Mouse (Mus musculus) hindbrain, embryonic 12.5 days (tissue): Measurements from ENCODE around the gene Pomgnt2. TPM values are rescaled to one million over a fixed set of nuclear protein-coding genes. Genes with fewer than 3 reads are reported as not detected.
A peak's percentile ranks its signal among the peaks of the same experiment; 100 is the strongest.

Source experiments
- ATAC-seq: fragments of 200-750 bp; cut with Nextera tagmentation; 2 replicates; pipeline ENCODE4 v1.8.0; 2017; ENCODE audit warnings: moderate TSS enrichment; ENCODE audit not compliant: low FRiP score
- H3K27ac ChIP-seq: fragments of 300-500 bp; sonication (generic); 2 replicates; pipeline ENCODE4 v1.5.1; 2016; ENCODE audit warnings: mild to moderate bottlenecking
- H3K27me3 ChIP-seq: fragments of 300-500 bp; sonication (generic); 2 replicates; pipeline ENCODE4 v1.6.1; 2016; ENCODE audit warnings: mild to moderate bottlenecking
- H3K36me3 ChIP-seq: fragments of 300-500 bp; sonication (generic); 2 replicates; pipeline ENCODE4 v1.6.1; 2016; ENCODE audit warnings: mild to moderate bottlenecking
- H3K4me1 ChIP-seq: fragments of 300-500 bp; sonication (generic); 2 replicates; pipeline ENCODE4 v1.6.1; 2016
- H3K4me2 ChIP-seq: fragments of 300-500 bp; sonication (generic); replicated peaks from 2 replicates; pipeline ENCODE4 v1.6.1; 2016; ENCODE audit warnings: mild to moderate bottlenecking
- H3K4me3 ChIP-seq: fragments of 300-500 bp; sonication (generic); 2 replicates; pipeline ENCODE4 v1.5.1; 2016; ENCODE audit warnings: mild to moderate bottlenecking
- H3K9ac ChIP-seq: fragments of 300-500 bp; sonication (generic); 2 replicates; pipeline ENCODE4 v1.6.1; 2016; ENCODE audit warnings: mild to moderate bottlenecking, moderate library complexity
- H3K9me3 ChIP-seq: fragments of 300-500 bp; sonication (generic); replicated peaks from 2 replicates; pipeline ENCODE4 v1.6.1; 2016; ENCODE audit warnings: mild to moderate bottlenecking
- WGBS: fragments of 180-500 bp; shearing (Covaris S2); methylation state at CpG from one replicate; pipeline ENCODE4 v1.1.7; 2016; 5-methylcytosine and 5-hydroxymethylcytosine counted together
- polyA plus RNA-seq: library from polyadenylated mRNA; unstranded; fragments of >200 nt; fragmentation: Nextera tagmentation; extraction: Ambion mirVana; gene quantifications from 2 replicates; pipeline ENCODE4 v1.2.1, GENCODE M21; 2016

Gene Pomgnt2
- polyA plus RNA-seq, 1 experiment from 2014 or later, result 17.3 TPM

DNA sequence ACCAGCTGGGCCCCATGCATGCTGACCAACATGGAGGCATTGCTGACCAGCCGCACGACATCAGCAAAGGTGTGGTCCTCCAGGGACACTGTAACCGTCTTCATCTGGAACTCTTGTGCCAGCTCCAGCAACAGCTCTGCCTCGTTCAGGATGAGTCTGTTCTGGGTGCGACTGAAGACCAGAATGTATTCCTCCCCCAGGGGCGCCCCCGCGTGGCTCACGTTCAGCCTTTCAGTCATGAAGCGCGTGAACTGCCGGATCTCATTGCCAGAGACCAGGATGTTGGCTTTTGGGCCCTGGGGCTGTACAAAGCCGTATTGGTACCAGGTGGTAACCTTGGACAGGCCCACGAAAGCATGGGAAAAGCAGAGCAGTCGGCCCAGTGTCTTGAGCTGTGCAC, 14.2 kb downstream of the Pomgnt2 start:
- H3K36me3 ChIP-seq, result peaks cover 12% of the 10 kb centered on the region
- ATAC-seq, result no peak
- H3K4me1 ChIP-seq, result peaks cover 5% of the 10 kb centered on the region
- no peak overlapping the region for H3K9ac ChIP-seq
- no peak overlapping the region for H3K4me2 ChIP-seq
- H3K27ac ChIP-seq, result no peak overlapping the region
- no peak overlapping the region for H3K4me3 ChIP-seq
- H3K27me3 ChIP-seq, result no peaks in the 10 kb centered on the region
- H3K9me3 ChIP-seq, result no peaks in the 10 kb centered on the region
- WGBS, result 90% methylated on average over 15 of the region's 15 CpGs

DNA sequence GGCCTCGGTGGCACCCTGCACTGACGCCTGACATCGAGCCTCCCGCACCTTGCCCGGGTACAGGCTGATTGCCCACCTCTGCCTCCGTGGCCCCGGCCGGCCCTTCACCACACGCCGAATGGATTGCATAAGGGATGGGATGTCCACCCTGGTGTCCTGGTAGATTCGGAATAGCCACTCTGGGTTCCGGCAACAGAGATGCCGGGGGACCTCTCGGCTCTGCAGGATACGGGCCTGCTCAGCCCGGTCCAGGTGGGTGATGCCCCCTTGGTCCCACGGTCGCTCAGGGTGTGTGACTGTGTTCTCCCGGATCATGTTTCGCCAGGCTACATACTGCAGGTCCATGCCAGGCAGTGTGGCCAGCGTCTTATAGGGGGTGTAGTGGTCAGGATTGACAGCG, 14.7 kb downstream of the Pomgnt2 start:
- H3K9ac ChIP-seq, result no peak overlapping the region
- H3K4me1 ChIP-seq, result peaks cover 5% of the 10 kb centered on the region
- peaks cover 12% of the 10 kb centered on the region for H3K36me3 ChIP-seq
- no peak overlapping the region for H3K4me2 ChIP-seq
- H3K27ac ChIP-seq, result no peak overlapping the region
- no peak for ATAC-seq
- 92% methylated on average over 22 of the region's 22 CpGs for WGBS
- H3K27me3 ChIP-seq, result no peaks in the 10 kb centered on the region
- no peak overlapping the region for H3K4me3 ChIP-seq
- no peaks in the 10 kb centered on the region for H3K9me3 ChIP-seq

DNA sequence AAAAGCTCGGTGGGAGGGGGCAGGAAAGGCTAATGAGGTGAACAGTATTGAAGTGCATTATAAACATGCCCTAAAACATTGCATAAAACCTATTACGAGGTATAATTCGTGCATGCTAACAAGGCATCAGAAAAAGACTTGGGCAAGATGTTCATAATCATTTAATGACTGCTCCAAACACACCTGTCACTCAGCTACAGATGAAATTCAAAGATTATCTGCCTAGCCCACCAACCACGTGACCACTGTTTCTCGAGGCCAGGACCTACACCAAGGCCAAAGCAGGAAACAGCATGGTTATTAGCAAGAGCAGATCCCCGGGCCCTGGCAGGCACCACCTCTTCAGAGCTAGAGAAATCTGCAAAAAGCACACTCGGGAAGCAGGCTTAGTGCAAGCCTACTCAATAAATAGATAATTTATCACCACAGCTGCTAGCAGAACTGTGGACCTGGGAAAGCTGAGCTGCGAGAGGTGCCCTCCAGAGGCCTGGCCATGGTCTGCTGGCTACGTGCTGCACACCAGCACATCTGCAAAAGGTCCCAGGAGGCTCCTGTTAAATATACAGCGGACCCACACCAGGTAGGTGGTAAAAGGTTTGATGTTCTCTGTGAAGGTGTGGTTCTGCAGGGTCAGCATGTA, 15.3 kb downstream of the Pomgnt2 start:
- no peak for ATAC-seq

DNA sequence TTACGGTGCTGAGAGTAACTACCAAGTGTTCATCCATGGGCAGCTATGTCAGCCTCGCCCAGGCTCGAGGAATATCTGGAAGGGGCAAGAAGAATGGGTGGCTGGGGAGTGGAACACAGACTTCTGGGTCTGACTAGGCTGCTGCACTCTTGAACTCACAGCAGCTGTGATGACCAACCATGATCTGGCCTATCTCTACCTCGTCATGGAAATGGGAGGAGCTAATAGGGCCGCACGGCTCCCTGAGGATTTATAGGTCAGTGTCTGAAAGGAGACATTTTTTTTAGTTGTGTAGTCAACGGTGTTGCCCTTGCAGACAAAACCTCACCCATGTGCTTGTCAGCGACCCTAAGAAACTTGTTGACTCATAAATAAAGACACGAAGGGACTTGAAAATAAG, 15.9 kb downstream of the Pomgnt2 start:
- H3K9me3 ChIP-seq, result no peaks in the 10 kb centered on the region
- ATAC-seq, result no peak
- H3K27ac ChIP-seq, result no peak overlapping the region
- no peak overlapping the region for H3K4me2 ChIP-seq
- WGBS, result 88% methylated on average over 9 of the region's 9 CpGs
- no peak overlapping the region for H3K4me3 ChIP-seq
- no peaks in the 10 kb centered on the region for H3K27me3 ChIP-seq
- no peak overlapping the region for H3K9ac ChIP-seq
- peaks cover 12% of the 10 kb centered on the region for H3K36me3 ChIP-seq
- peaks cover 5% of the 10 kb centered on the region for H3K4me1 ChIP-seq

More for the DNA sequence above, 15.3 kb downstream of the Pomgnt2 start:
- H3K4me1 ChIP-seq, result peaks cover 5% of the 10 kb centered on the region
- no peak overlapping the region for H3K4me3 ChIP-seq
- no peaks in the 10 kb centered on the region for H3K27me3 ChIP-seq
- no peak overlapping the region for H3K9ac ChIP-seq
- H3K27ac ChIP-seq, result no peak overlapping the region
- WGBS, result 83% methylated on average over 10 of the region's 10 CpGs
- no peak overlapping the region for H3K4me2 ChIP-seq
- H3K36me3 ChIP-seq, result peaks cover 12% of the 10 kb centered on the region
- H3K9me3 ChIP-seq, result no peaks in the 10 kb centered on the region

DNA sequence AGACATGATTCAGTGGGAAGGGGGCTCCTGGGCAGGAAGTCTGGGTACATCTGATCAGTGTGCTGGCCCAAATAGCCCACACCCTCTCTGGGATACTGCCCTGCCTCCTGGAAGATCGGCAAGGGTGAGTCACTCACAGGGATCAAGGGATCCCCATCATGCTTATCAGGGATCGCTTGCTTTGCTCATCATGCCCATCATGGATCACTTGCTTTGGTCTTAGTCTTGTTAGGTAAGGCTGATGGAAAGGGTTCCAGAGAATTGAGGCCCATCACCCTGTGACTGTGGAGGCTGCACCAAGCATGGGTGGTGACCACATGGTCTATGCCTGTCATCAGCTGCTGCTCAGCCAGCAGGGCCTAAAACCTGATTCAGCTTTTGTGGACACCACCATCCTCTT, 21.6 kb downstream of the Pomgnt2 start:
- no peak overlapping the region for H3K4me2 ChIP-seq
- no peaks in the 10 kb centered on the region for H3K9me3 ChIP-seq
- no peak for ATAC-seq
- H3K4me3 ChIP-seq, result no peak overlapping the region
- no peak overlapping the region for H3K27ac ChIP-seq
- H3K27me3 ChIP-seq, result no peaks in the 10 kb centered on the region
- H3K36me3 ChIP-seq, result no peaks in the 10 kb centered on the region
- 93% methylated on average over 2 of the region's 2 CpGs for WGBS
- H3K4me1 ChIP-seq, result no peaks in the 10 kb centered on the region
- H3K9ac ChIP-seq, result no peak overlapping the region

DNA sequence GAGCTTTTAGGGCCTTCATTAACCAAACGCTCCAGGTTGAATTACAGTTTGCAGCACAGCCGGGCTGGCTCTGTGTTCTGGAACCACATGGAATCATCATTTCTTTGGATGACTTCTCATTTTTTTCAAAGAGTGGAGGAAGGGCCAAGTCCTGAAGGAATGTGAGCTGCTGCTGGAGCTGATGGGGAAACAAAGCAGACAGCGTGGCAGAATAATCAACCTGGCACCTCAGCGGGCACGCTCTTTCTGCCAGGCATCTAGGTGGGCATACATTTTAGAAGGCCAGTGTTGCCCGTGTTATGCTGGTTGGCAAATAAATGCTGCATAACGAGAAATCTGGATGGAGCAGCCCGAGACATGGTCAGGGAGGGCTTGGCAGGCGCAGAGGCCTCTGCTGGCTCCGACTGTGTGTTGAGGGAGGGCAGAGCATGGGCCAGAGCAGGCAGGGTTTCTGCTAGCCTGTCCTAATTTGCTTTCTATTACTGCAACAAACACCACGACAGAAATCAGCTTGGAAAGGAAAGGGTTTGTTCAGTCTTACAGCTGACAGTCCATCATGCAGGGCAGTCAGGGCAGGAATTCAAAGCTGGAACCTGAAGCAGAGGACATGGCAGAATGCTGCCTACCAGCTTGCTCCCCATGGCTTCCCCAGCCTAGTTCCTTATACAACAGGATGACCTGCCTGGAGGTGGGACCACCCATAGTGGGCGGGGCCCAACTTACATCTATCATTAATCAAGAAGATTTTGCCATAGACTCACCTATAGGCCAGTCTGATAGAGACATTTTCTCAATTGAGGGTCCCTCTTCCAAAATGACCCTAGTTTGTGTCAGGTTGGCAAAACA, 22.5 kb downstream of the Pomgnt2 start:
- no peaks in the 10 kb centered on the region for H3K27me3 ChIP-seq
- no peaks in the 10 kb centered on the region for H3K36me3 ChIP-seq
- no peak overlapping the region for H3K4me2 ChIP-seq
- H3K4me3 ChIP-seq, result no peak overlapping the region
- no peak overlapping the region for H3K27ac ChIP-seq
- H3K9ac ChIP-seq, result no peak overlapping the region
- WGBS, result 85% methylated on average over 12 of the region's 12 CpGs
- H3K9me3 ChIP-seq, result no peaks in the 10 kb centered on the region
- no peaks in the 10 kb centered on the region; the same call in 1 of the 2 replicates for H3K4me1 ChIP-seq
- ATAC-seq, result no peak

DNA sequence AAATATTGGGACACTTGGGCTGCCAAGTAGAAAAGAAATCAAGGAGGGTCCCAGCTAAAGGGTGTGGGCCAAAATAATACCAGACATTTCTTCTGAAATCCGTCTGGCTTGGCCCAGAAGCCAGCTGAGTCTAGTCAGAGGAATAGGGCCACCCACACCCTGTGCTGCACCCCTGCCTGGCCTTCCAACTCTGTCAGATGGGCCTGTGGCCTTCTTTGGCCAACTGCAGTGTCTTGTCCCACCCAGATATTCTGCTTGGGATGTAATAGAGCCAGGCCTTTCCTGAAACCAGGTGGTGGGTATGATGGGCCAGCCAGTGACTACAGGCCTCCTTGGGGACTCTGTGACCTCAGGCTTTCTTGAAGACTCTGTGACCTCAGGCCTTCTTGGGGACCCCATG, 23.7 kb downstream of the Pomgnt2 start:
- no peak overlapping the region for H3K9ac ChIP-seq
- 63% methylated on average over 1 of the region's 1 CpGs for WGBS
- H3K9me3 ChIP-seq, result no peaks in the 10 kb centered on the region
- no peak overlapping the region for H3K4me2 ChIP-seq
- no peaks in the 10 kb centered on the region for H3K27me3 ChIP-seq
- no peak overlapping the region for H3K27ac ChIP-seq
- H3K4me1 ChIP-seq, result no peaks in the 10 kb centered on the region; the same call in 1 of the 2 replicates
- no peaks in the 10 kb centered on the region for H3K36me3 ChIP-seq
- no peak for ATAC-seq
- H3K4me3 ChIP-seq, result no peak overlapping the region

DNA sequence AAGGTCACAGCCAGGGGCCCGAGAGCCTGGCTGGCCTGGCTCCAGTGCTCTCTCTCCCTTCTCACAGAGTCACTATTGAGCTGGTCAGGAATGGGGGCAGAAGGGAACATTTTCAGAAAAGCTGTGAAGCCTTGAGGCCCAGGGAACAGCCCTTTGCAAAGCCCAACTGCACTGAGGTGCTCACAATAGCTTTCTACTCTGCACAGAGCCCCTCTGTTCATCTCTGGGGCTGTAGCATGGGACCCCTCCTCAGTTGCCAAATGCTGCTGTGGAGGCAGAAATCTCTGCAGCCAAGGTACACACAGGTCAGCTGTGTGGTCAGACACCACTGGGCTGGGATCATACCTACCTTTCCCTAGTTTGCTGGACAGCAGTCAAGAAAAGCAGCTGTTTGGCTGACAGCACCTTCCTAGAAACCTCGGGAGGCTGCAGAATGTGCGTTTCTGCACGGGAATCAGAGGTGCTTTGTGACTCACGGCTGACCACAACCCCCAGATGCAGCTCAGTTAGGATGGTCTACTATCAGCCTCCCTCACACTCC, 27.0 kb downstream of the Pomgnt2 start:
- H3K9ac ChIP-seq, result no peak overlapping the region
- H3K4me1 ChIP-seq, result no peaks in the 10 kb centered on the region; the same call in 1 of the 2 replicates
- H3K27me3 ChIP-seq, result no peaks in the 10 kb centered on the region
- no peaks in the 10 kb centered on the region for H3K36me3 ChIP-seq
- no peak for ATAC-seq
- 54% methylated on average over 5 of the region's 5 CpGs for WGBS
- H3K4me2 ChIP-seq, result no peak overlapping the region
- no peak overlapping the region for H3K4me3 ChIP-seq
- H3K9me3 ChIP-seq, result no peaks in the 10 kb centered on the region
- peak overlapping the region; percentile 3 for H3K27ac ChIP-seq

DNA sequence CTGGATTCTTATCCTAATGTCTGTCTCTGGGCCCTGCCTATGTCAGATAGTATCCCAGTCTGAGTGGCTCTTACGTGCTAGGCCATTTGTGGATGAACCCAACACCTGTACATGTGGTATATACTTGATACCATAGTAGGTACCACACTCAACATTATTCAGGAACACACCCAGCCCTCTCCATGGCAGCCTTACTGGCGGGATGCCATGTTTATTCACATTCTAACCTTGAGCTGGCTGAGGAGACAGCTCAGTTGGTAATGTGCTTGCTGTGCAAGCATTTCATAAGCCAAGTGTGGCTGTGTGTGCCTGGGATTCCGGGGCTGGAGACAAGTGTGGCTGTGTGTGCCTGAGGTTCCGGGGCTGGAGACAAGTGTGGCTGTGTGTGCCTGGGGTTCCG, 28.7 kb downstream of the Pomgnt2 start:
- no peak overlapping the region for H3K9ac ChIP-seq
- no peak overlapping the region for H3K4me3 ChIP-seq
- H3K27me3 ChIP-seq, result no peaks in the 10 kb centered on the region
- no peaks in the 10 kb centered on the region for H3K36me3 ChIP-seq
- H3K4me1 ChIP-seq, result no peaks in the 10 kb centered on the region; the same call in 1 of the 2 replicates
- WGBS, result 83% methylated on average over 5 of the region's 5 CpGs
- no peak overlapping the region for H3K4me2 ChIP-seq
- no peak overlapping the region for H3K27ac ChIP-seq
- H3K9me3 ChIP-seq, result no peaks in the 10 kb centered on the region
- no peak for ATAC-seq

DNA sequence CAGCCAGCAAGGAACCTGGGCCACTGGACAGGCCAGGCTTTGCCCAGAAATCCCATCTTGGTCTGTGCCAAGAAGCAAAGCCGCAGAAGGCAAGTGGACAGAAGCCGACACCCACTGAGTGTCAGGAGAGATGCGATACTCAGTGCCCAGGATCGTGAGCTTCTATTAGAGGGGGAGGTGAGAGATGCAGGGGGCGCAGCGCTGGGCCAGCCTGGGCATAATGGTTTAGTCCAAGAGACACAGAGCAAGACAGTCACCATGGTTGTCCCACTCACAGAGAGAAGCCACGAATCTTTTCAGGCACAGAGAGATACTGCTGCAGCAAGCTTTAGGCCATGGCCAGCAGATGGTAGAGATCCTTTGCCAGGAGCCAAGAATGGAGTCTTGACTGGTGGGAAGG, 32.0 kb downstream of the Pomgnt2 start:
- no peaks in the 10 kb centered on the region for H3K36me3 ChIP-seq
- ATAC-seq, result no peak
- no peak overlapping the region for H3K4me2 ChIP-seq
- peaks cover 5% of the 10 kb centered on the region for H3K4me1 ChIP-seq
- H3K27me3 ChIP-seq, result no peaks in the 10 kb centered on the region
- H3K4me3 ChIP-seq, result no peak overlapping the region
- H3K27ac ChIP-seq, result no peak overlapping the region
- H3K9me3 ChIP-seq, result no peaks in the 10 kb centered on the region
- H3K9ac ChIP-seq, result no peak overlapping the region
- 93% methylated on average over 7 of the region's 7 CpGs for WGBS

DNA sequence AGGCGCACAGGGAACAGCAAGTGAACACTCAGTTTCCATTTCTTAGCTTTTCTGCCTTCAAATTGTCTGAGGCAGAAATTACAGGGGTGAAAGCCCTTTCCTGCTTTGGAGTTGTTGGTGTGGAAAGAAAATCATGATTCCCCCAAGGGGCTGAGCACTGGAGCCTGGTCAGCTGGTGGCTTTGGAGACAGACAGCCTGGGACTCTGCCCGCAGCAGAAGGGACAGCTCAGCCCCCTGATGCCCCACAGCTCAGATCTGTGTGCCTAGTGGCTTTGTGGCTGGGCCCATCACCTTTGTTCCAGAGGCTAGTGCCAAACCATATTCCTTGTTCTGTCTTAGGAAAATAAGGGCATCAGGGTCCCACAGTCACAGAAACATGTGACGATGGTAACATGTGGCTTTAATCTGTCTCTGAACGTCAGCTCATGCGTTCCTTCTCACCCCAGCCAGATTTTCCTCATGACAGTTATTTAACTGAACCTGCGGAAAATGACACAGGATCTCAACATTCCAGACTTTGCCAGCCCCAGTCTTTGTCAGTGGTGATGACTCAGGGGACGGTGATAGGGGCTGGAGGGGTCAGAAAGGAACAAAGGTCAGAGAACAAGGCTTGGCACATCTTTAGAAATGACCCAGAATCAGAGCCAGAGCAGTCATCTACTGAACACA, 36.8 kb downstream of the Pomgnt2 start:
- Histone ChIP-seq H3K4me1 (peaks cover 12% of the 10 kb centered on the region), H3K9me3 (no peaks in the 10 kb centered on the region), H3K4me3 (no peak overlapping the region), H3K9ac (no peak overlapping the region), H3K27ac (no peak overlapping the region), H3K27me3 (no peaks in the 10 kb centered on the region), H3K36me3 (no peaks in the 10 kb centered on the region), H3K4me2 (no peak overlapping the region)
- 39% methylated on average over 7 of the region's 7 CpGs for WGBS
- ATAC-seq, result no peak

DNA sequence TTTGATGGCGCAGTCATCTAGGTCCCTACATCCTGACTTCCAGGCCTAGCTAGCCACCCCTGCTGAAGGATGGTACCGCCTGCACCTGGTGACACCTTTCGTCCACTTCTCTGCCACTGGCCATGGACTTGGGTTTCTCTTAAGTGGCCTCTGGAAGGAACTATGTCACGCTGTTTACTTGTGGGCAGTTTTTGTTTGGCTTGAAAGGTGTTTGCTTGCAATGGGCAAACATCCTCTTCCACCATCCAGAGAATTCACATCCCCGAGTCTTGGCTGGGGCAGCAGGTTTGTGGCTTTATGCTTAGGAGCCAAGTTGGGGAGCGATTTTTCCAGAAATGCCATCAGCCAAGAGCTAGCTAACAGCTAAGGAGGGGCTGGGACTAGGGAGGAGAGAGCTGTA, 44.3 kb downstream of the Pomgnt2 start:
- Histone ChIP-seq H3K27me3 (0 out of 2 replicates have a peak, but pooled peaks cover 2% of the 10 kb centered on the region), H3K4me2 (no peak overlapping the region), H3K9me3 (no peaks in the 10 kb centered on the region), H3K36me3 (no peaks in the 10 kb centered on the region), H3K9ac (no peak overlapping the region), H3K4me3 (no peak overlapping the region), H3K27ac (0 out of 2 replicates have a peak overlapping the region, but pooled peaks have one; percentile 17), H3K4me1 (peaks cover 11% of the 10 kb centered on the region)
- ATAC-seq, result no peak
- WGBS, result 94% methylated on average over 6 of the region's 6 CpGs
